Mouse (Mus musculus) brain, embryonic 14.5 days (tissue): ENCODE results near the gene Eif4g3. TPM values are rescaled to one million over a fixed set of nuclear protein-coding genes. Genes with fewer than 3 reads are reported as not detected.

ENCODE experiments used
- DNase-seq: peaks from one replicate; pipeline ENCODE4 v3.0.0-alpha.2; 2011; ENCODE audit warnings: low read depth
- CTCF ChIP-seq: fragments of 200-500 bp; IDR thresholded peaks from 2 replicates; pipeline ENCODE4 v1.5.1; 2012; ENCODE audit warnings: inconsistent platforms, mild to moderate bottlenecking, moderate library complexity, borderline replicate concordance; ENCODE audit not compliant: insufficient read depth, insufficient read length; ENCODE audit errors: extremely low read depth
- POLR2A ChIP-seq: fragments of 200-500 bp; IDR thresholded peaks from 2 replicates; pipeline ENCODE4 v1.6.1; 2012; ENCODE audit warnings: mild to moderate bottlenecking, inconsistent platforms, borderline replicate concordance; ENCODE audit not compliant: poor library complexity, insufficient read depth, insufficient read length, severe bottlenecking; ENCODE audit errors: extremely low read depth
- polyA plus RNA-seq: library from polyadenylated mRNA; depleted of rRNA; stranded (reverse); fragments of >200 nt; gene quantifications from 2 replicates; pipeline ENCODE4 v1.2.3, GENCODE M21; 2012; rRNA removed

Gene Eif4g3
- 130 and 149 TPM in 2 replicates for polyA plus RNA-seq

DNA sequence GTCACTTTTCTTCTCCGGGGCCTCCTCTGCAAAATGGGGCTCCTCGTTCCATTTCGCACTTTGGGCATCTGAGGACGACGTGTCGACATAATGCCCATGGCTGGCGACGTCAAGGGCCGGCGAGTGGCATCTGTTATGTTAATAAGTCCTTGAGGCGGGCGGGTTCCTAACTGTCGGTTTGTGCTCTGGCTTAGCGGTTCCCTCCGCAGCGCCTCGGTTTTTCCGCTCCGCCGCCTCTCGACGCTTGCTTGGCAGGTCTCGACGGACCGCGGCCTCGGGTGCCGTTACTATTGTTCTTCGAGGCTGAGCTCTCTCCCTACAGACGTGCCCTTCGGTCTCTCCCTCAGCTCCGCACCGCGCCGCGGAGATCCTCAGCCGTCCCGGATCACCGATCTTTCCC, at the start of gene Eif4g3:
Eif4g3 (plus strand) TSS at position 133 of the 400 bp plus-strand sequence.
- DNase-seq = no peak
- TF ChIP-seq CTCF (no peak), POLR2A (no peak)

DNA sequence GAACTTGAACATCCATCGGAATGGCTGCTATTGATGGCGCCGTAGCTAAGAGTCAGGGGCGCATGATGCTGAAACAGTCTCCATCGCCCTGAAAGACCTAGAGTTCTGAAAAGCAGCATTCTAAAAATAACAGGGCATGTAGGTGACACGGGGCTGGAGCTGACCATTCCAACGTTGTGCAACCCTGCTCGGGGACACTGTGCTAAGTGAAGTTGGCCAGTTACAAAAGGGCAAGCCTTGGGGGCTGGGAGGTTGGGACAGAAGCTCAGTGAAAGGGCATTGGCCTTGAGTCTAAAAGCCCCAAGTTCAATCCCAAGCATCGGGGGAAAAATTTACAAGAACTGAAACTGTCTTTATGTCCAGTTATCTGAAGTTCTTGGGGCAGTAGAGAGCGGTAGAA, 49.3 kb upstream of the Eif4g3 start:
- TF ChIP-seq POLR2A (no peak), CTCF (no peak)
- no peak for DNase-seq

DNA sequence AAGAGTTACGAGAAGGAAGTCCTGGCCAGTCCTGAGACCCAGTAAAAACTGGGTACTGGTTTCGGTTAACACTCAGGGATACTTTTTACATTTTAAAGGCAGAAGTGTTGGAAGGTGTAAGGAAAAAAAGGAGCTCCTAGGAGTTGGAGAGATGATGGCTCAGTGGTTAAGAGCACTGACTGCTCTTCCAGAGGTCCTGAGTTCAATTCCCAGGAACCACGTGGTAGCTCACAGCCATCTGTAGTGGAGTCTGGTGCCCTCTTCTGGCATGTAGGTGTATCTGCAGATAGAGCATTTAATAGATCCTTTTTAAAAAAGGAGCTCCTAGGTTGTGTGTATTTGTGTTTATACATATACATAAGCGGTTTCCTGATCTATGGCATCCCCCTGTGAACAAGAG, 47.4 kb upstream of the Eif4g3 start:
- no peak for DNase-seq
- TF ChIP-seq POLR2A (no peak), CTCF (peak; percentile 26; the same call in 1 of the 2 replicates)

DNA sequence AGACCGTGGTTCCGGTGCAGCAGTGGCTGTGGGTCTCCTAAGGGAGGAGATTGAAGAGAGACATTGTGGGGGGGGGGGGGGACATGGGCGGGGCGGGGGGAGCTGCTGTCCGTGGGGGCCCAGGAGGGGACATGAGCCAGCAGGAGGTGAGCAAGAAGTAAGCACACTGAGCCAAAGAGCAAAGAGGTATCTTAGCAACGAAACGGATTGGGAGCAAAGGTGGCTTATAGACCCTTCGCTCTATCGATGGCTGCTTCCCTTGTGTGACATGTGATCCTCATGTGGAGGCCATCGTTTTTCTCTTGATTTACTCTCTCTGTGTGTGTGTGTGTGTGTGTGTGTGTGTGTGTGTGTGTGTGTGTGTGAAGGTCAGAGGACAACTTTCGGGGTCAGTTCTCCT, 46.4 kb upstream of the Eif4g3 start:
- DNase-seq = no peak
- TF ChIP-seq CTCF (no peak), POLR2A (no peak)

DNA sequence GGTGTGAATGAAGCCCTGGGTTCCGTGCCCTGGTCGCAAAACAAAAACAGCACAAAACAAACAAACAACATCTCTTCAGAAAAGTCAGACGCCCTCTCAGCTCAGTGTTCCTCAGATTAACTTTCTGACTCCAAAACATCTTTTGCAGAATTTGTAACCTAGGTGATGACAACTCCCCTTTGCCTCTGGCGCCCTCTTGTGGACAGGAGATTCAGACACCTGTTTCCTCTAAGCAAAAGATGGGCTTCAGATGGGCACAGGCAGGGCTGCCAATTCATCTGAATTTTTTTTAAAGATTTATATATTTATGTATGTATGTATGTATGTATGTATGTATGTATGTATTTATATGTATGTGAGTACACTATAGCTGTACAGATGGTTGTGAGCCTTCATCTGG, 40.0 kb upstream of the Eif4g3 start:
- peak; percentile 89 for DNase-seq
- TF ChIP-seq CTCF = peak; percentile 87
- no peak for TF ChIP-seq POLR2A

DNA sequence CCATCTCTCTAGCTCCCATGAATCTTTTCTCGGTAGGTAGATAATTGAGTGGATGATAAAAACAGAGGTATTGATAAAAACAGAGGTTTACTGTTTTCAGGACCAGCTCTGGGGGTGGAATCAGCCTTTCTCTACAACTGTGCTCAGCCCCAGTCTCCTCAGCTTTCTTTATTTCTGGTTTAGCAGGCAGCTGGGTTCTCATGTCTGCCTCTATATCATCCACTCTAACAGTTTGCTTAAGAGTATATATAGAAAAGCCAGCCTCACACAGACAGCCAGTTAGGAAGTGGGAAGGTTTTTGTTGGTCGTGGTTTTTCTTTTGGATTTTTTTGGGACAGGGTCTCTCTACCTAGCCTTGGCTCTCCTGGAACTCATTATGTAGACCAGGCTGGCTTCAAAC, 38.6 kb upstream of the Eif4g3 start:
- DNase-seq = no peak
- TF ChIP-seq CTCF = no peak
- no peak for TF ChIP-seq POLR2A

DNA sequence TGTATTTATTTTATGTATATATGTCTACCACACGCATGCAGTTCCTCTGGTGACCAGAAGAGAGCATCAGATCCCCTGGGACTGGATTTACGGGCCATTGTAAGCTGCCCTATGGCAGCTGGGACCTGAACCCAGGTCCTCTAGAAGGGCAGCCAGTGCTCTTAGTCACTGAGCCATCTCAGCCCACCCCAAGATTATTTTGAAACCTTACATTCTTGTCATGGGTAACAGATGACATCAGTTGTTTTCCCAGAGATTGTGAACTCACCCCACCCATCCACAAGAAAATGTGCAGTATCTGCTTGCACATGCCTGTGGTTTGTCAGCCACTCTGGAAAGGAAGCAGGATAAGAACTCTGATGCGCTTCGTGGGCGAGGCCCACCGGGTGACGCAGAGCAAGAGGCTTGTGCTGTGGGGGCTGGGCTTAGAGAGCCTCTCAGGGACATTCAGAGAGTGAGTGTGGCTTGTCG, 37.9 kb upstream of the Eif4g3 start:
- TF ChIP-seq CTCF = peak; percentile 25; the same call in 1 of the 2 replicates
- no peak for TF ChIP-seq POLR2A
- DNase-seq = no peak

DNA sequence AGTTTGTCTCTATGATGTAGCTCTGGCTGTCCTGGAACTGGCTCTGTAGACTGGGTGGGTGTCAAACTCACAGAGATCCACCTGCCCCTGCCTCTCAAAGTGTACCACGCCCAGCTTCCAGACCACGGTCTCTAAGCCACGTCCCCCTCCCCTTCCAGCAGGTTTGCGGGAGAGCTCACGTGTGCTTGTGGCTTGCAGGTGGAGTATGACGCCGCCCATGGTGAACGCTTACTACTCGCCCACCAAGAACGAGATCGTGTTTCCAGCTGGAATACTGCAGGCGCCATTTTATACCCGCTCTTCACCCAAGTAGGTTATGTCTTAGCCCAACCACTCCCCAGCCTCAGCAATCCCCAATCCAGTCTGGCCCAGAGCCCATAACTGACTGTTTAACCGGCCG, 36.6 kb upstream of the Eif4g3 start:
- DNase-seq = no peak

DNA sequence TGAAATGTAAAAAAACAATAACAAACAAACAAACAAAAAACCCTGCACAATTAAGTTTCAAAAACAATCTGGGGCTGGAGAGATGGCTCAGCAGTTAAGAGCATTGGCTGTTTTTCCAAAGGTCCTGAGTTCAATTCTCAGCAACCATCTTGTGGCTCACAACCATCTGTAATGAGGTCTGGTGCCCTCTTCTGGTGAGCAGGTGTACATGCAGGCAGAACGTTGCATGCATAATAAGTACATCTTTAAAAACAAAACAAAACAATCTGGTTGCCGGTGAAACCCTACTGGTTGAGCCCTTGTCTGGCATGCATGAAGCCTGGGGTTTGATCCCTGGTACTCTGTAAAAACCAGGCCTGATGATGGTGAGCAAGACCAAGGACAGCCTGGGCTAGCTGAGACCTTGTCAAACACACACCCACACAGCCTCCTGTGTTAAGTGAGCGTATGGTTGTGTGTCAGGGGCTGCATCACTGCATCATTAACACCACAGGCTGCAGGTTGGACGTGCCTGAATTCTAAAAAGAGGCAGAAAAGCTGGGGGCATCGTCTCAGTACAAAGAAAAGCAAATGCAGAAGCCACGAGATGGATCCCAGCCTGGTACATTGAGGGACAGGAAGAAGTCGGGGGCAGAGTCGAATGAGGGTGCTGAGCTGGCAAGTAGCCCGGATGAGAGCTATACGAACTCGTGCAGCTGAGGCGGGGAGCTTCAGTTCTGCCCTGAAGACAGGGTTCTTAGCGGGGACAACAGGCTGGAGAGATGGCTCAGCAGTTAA, 32.7 kb upstream of the Eif4g3 start:
- TF ChIP-seq CTCF = peak; percentile 46; the same call in 1 of the 2 replicates
- TF ChIP-seq POLR2A = no peak
- no peak for DNase-seq

More for the DNA sequence above, 36.6 kb upstream of the Eif4g3 start:
- no peak for TF ChIP-seq POLR2A
- no peak for TF ChIP-seq CTCF

DNA sequence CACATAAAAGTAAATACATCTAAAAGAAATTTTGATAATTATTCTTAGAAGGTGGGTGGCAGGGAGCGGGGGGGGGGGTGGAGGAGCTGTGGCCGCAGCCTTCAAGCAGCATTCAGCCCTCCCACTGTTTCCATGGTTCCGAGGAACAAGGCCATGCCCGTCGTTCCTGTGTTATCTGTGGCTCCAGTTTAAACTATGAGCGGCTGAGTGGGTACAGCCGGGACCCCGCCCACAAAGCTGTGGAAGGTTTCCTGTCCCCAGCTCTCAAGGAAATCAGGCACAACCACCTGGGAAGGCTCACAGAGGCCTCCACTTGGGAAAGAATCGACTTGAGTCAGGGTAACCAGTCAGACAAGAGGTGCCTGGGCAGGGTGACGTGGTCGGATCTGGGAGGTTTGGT, 32.1 kb upstream of the Eif4g3 start:
- TF ChIP-seq CTCF = no peak
- no peak for TF ChIP-seq POLR2A
- no peak for DNase-seq

DNA sequence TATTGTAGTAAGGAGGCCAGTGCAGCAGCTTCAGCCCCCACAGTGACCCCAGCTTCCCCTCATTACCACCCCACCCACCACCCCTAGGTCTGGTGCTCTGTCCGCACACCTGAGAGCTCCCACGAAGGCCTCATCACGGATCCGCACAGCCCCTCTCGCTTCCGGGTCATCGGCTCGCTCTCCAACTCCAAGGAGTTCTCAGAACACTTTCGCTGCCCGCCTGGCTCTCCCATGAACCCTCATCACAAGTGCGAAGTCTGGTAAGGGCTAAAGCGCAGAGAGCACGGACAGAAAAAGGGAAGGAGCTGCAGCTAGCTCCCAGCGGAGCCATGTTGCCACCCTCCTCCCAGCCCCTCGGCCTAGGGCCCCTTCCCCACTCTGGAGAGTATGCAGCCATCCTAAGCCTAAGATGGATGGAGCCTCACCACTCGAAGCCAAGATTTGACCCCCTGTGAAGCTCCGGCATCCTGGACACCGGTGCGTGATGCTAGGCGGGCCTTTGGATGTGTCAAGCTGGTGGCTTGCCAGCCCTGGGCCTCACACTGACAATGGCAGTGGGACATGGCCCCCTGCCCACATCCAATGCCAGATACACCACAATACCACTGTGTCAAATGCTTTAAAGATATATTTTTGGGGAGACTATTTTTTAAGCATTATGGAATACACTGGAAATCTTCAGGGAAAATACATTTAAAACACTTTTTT, 30.0 kb upstream of the Eif4g3 start:
- TF ChIP-seq CTCF (no peak), POLR2A (no peak)
- peak; percentile 53 for DNase-seq

DNA sequence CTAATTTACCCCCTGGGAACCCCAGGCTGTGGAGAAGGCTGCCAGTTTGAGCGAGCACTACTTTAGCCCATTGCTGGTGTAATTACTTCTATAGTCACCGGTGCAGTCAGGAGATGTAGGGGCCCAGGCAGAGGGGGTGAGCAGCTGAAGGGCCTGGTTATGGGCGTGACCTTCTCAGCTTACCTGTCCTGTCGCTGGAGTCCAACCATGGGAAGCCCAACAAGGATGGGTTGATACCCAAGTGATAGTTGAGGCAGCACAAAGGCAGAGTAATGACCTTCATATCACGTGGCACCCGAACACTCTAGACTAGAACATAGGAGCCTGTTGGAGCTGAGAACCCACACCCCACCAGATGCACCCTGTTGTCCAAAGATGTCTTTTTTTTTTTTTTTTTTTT, 29.4 kb upstream of the Eif4g3 start:
- TF ChIP-seq POLR2A (no peak), CTCF (no peak)
- DNase-seq = peak; percentile 48
